Mouse (Mus musculus) left cerebral cortex, adult 8-10 months (tissue): Measurements from ENCODE around the gene Scgb2b26. TPM values are rescaled to one million over a fixed set of nuclear protein-coding genes. Genes with fewer than 3 reads are reported as not detected.
A peak's percentile ranks its signal among the peaks of the same experiment; 100 is the strongest.

Experiments used
- DNase-seq, 2 experiments: peaks; one replicate each; pipeline ENCODE4 v3.0.0; 2022; ENCODE audit warnings: low spot score in 2 of 2
- total RNA-seq, 4 experiments: library from RNA; stranded (reverse); gene quantifications; 2 replicates each; pipeline ENCODE4 v1.2.4; 2022

The Scgb2b26 gene
- not detected for total RNA-seq

GRCm38 (mm10) chr7:33944940-33945339 lies at the start of gene Scgb2b26:
Gene Scgb2b26 (minus strand): TSS chr7:33945040.
- DNase-seq, result no peak

GRCm38 (mm10) chr7:33982281-33982680 lies 37.4 kb upstream of the Scgb2b26 start:
- peak in 1 of 2 experiments; percentile 2 for DNase-seq

DNA sequence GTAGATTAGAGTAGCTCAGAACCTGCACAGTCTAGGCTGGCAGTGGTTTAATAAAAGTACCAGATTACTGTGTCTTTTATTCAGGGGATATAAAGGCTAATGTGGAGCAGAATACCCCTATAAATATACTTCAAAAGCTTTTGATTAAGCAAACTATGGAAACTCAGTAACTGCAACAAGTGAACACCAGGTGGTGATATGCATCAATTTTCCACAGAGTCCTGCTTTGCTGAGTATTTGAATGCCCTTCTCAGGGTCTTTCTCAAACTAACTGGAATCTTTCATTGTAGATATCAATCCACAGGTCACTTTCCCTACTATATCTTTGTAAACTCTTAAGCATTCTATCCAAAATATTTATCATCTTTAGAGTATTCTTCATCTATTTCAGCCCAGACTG lies 41.9 kb downstream of the Scgb2b26 start:
- no peak for DNase-seq

DNA sequence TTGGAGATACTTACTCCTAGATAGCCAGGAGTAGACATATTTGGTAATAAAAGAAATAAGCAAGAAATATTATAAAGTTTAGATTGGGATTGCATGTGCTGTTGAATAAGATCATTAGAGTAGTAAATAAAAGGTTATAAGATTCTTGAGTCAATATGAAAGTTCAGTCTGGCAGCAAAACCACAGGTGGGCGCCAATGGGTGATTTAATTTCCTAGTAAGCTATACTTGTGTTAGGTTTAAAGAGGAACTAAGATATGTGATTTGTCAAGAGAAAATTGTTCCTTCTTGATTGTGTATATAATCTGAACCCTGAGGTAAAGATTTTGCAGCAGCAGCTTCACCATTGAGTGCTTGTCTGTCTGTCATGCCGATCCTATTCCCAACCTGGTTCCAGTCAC lies 44.0 kb downstream of the Scgb2b26 start:
- no peak for DNase-seq

DNA sequence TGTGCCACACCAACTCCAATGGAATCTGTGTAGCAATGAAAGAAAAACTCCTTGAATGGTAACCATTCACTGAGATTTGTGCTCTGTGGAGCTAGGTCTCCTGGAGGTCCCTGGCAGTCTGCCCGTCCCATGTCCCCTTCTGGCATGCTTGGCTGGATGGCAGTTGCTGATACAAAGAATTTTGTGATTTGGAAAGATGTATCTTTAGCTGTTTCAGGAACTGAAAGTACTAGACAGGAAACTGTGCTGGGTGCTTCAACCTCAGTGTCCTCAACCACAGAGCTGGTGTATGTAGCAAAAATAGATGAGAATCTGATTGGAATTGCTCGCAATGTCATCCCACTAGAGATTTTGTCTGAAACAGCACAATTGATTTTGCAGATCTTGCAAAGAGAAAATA lies 44.8 kb downstream of the Scgb2b26 start:
- DNase-seq, result no peak

Other genes with a start within 250 kb of the Scgb2b26 start
- not detected for gene Scgb2b24, start 205.7 kb downstream of the Scgb2b26 start, total RNA-seq
- gene Scgb1b24, start 201.2 kb downstream of the Scgb2b26 start, total RNA-seq, result not detected
- not detected for gene Scgb2b27, start 68.9 kb upstream of the Scgb2b26 start, total RNA-seq
- not detected for gene Scgb1b27, start 76.4 kb upstream of the Scgb2b26 start, total RNA-seq
- not detected for gene Scgb1b30, start 150.4 kb upstream of the Scgb2b26 start, total RNA-seq
- gene Wtip, start 188.2 kb upstream of the Scgb2b26 start, total RNA-seq, result 10 to 100 TPM; 10.8 to 14.8 (median 13.5) TPM
- 10 to 100 TPM; 87.0 to 89.6 (median 87.7) TPM for gene Uba2, start 224.6 kb upstream of the Scgb2b26 start, total RNA-seq